Mouse (Mus musculus) liver, embryonic 16.5 days (tissue): ENCODE results near the gene Banp. TPM values are rescaled to one million over a fixed set of nuclear protein-coding genes. Genes with fewer than 3 reads are reported as not detected.

Experiments used
- ATAC-seq: fragments of 200-750 bp; cut with Nextera tagmentation; 2 replicates; pipeline ENCODE4 v1.8.0; 2017; ENCODE audit warnings: low read depth, mild to moderate bottlenecking, moderate number of reproducible peaks, moderate library complexity
- H3K27ac ChIP-seq: fragments of 300-500 bp; sonication (generic); 2 replicates; pipeline ENCODE4 v1.5.1; 2014; ENCODE audit warnings: mild to moderate bottlenecking, low read length
- H3K27me3 ChIP-seq: fragments of 300-500 bp; sonication (generic); 2 replicates; pipeline ENCODE4 v1.6.1; 2014; ENCODE audit warnings: low read depth, low read length, mixed read lengths; ENCODE audit not compliant: control insufficient read depth, insufficient read depth
- H3K36me3 ChIP-seq: fragments of 300-500 bp; sonication (generic); 2 replicates; pipeline ENCODE4 v1.6.1; 2014; ENCODE audit warnings: mild to moderate bottlenecking; ENCODE audit not compliant: control insufficient read depth, insufficient read depth
- H3K4me1 ChIP-seq: fragments of 300-500 bp; sonication (generic); 2 replicates; pipeline ENCODE4 v1.6.1; 2014; ENCODE audit warnings: low read depth, low read length, mixed read lengths; ENCODE audit not compliant: control insufficient read depth
- H3K4me2 ChIP-seq: fragments of 300-500 bp; sonication (generic); 2 replicates; pipeline ENCODE4 v1.6.1; 2014; ENCODE audit warnings: low read depth, low read length, mixed read lengths
- H3K4me3 ChIP-seq: fragments of 300-500 bp; sonication (generic); 2 replicates; pipeline ENCODE4 v1.5.1; 2014; ENCODE audit warnings: low read depth, mild to moderate bottlenecking, low read length
- H3K9ac ChIP-seq: fragments of 300-500 bp; sonication (generic); 2 replicates; pipeline ENCODE4 v1.6.1; 2014; ENCODE audit warnings: low read depth, low read length
- H3K9me3 ChIP-seq: fragments of 300-500 bp; sonication (generic); replicated peaks from 2 replicates; pipeline ENCODE4 v1.6.1; 2016; ENCODE audit warnings: low read length; ENCODE audit not compliant: control insufficient read depth
- WGBS: fragments of 180-500 bp; shearing (Covaris S2); extraction: QIAGEN DNeasy Blood & Tissue Kit; methylation state at CpG from one replicate; pipeline ENCODE4 v1.1.7; 2014; ENCODE audit not compliant: insufficient replicate concordance; 5-methylcytosine and 5-hydroxymethylcytosine counted together
- polyA plus RNA-seq: library from polyadenylated mRNA; unstranded; fragments of >200 nt; fragmentation: Nextera tagmentation; extraction: Ambion mirVana; gene quantifications from 2 replicates; pipeline ENCODE4 v1.2.1, GENCODE M21; 2015

Gene Banp
- polyA plus RNA-seq, 1 experiment from 2014 or later = 20.2 TPM

DNA sequence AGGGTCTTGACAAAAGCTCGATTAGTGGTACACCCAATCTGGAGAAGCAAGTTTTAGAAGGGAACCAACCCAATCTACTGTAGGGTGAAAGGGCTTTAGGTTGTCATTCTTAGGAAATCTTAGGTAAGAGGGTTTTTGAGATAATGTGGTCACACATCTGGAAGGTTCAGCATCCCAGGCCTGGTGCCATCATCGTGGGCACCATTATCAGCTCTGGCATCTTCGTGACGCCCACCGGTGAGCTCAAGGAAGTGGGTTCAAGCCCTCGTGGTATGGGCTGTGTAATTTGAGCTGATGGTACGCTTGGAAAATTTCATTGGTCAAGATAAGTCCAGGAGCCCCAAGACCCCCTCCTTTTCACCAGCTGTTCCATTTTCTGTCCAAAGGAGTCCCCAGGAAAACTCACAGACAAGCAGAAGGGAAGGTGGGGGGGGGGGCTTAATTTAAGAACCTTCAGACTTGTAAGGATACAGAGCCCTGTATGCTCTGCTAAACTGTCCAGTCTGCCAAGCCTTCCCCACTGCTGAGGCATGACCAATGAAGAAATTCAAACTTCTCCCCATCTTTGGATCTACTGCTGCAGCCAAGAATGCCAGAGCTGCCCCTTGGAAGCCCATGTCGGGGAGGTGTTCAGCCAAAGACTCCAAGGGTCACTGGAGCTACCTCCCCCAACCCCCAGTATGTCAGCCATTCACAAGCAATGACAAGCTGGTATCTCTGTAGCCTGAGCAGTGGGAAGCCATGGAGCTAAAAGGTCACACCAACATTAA, 41.0 kb upstream of the Banp start:
- Histone ChIP-seq H3K4me3 (peak overlapping the region; percentile 93), H3K36me3 (peaks cover 3% of the 10 kb centered on the region; the same call in 1 of the 2 replicates), H3K27ac (no peak overlapping the region), H3K27me3 (no peaks in the 10 kb centered on the region), H3K9me3 (no peaks in the 10 kb centered on the region), H3K4me2 (peak overlapping the region; percentile 94), H3K4me1 (peaks cover 61% of the 10 kb centered on the region), H3K9ac (peak overlapping the region; percentile 22; the same call in 1 of the 2 replicates)
- 22% methylated on average over 8 of the region's 8 CpGs for WGBS
- ATAC-seq = no peak

GRCm38 (mm10) chr8:121909148-121909541, 40.4 kb upstream of the Banp start:
- Histone ChIP-seq H3K27me3 (no peaks in the 10 kb centered on the region), H3K4me3 (no peak overlapping the region), H3K9ac (peak overlapping the region; percentile 22; the same call in 1 of the 2 replicates), H3K36me3 (no peaks in the 10 kb centered on the region), H3K9me3 (no peaks in the 10 kb centered on the region), H3K4me1 (peaks cover 55% of the 10 kb centered on the region), H3K4me2 (no peak overlapping the region), H3K27ac (no peak overlapping the region)
- no peak for ATAC-seq
- 45% methylated on average over 8 of the region's 8 CpGs for WGBS

DNA sequence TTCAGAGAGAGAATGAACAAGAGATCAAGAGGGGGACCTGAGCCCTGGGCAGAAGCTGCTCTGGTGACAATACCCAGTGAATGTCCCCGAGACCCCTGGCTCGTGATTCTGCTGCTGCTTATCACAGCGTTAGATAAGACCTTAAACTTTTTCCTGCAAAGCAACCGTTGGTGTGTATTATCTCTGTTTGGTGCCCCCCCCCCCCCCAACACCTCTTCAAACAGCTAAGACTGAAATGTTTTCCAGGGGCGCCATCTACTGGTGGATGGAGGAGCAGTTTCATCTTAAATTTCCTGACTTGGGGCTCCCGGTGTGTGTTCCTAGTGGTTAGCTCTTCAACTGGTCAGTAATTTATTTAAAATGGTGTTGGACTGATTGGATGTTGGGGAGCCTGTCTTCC, 39.9 kb upstream of the Banp start:
- Histone ChIP-seq H3K27me3 (no peaks in the 10 kb centered on the region), H3K4me2 (no peak overlapping the region)
- WGBS = 2% methylated on average over 6 of the region's 6 CpGs

DNA sequence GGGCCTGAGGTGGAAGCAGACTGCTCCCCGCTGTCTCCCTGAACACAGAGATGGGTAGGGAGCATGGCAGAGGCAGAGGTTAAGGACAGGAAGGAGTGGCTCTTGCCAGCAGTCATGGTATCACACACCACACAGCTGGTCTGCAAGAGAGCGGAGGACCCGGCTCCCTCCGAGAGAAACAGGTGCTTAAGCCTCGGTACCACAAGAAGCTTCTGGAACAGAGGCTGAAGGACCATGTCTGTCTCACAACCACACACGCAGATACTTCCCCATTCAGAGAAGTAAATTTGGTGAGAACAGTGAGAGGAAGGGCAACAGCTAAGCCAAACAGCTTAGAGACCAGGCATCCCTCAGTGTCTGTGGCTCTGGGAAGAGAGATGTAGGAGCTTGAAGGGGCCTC, 38.1 kb upstream of the Banp start:
- Histone ChIP-seq H3K27ac (no peak overlapping the region), H3K9ac (no peak overlapping the region), H3K9me3 (no peaks in the 10 kb centered on the region), H3K4me3 (no peak overlapping the region), H3K4me1 (peaks cover 38% of the 10 kb centered on the region), H3K27me3 (no peaks in the 10 kb centered on the region), H3K36me3 (no peaks in the 10 kb centered on the region), H3K4me2 (no peak overlapping the region)
- WGBS = 70% methylated on average over 6 of the region's 6 CpGs
- ATAC-seq = no peak

More for the DNA sequence above, 39.9 kb upstream of the Banp start:
- Histone ChIP-seq H3K4me3 (no peak overlapping the region), H3K36me3 (no peaks in the 10 kb centered on the region), H3K4me1 (peaks cover 50% of the 10 kb centered on the region), H3K9ac (no peak overlapping the region), H3K27ac (no peak overlapping the region), H3K9me3 (no peaks in the 10 kb centered on the region)
- no peak for ATAC-seq

GRCm38 (mm10) chr8:121911987-121912386, 37.6 kb upstream of the Banp start:
- H3K36me3 ChIP-seq = no peaks in the 10 kb centered on the region
- no peak overlapping the region for H3K27ac ChIP-seq

GRCm38 (mm10) chr8:121912831-121913230, 36.7 kb upstream of the Banp start:
- Histone ChIP-seq H3K4me2 (no peak overlapping the region), H3K9ac (no peak overlapping the region), H3K4me1 (peaks cover 33% of the 10 kb centered on the region), H3K9me3 (no peaks in the 10 kb centered on the region), H3K36me3 (no peaks in the 10 kb centered on the region), H3K27ac (no peak overlapping the region), H3K4me3 (no peak overlapping the region), H3K27me3 (no peaks in the 10 kb centered on the region)
- peak; percentile 49 for ATAC-seq
- WGBS = 46% methylated on average over 3 of the region's 3 CpGs

More at GRCm38 (mm10) chr8:121911987-121912386, 37.6 kb upstream of the Banp start:
- WGBS = 66% methylated on average over 7 of the region's 7 CpGs
- H3K27me3 ChIP-seq = no peaks in the 10 kb centered on the region
- ATAC-seq = no peak
- no peak overlapping the region for H3K4me2 ChIP-seq
- no peaks in the 10 kb centered on the region for H3K9me3 ChIP-seq
- H3K9ac ChIP-seq = no peak overlapping the region
- no peak overlapping the region for H3K4me3 ChIP-seq
- H3K4me1 ChIP-seq = peaks cover 35% of the 10 kb centered on the region

DNA sequence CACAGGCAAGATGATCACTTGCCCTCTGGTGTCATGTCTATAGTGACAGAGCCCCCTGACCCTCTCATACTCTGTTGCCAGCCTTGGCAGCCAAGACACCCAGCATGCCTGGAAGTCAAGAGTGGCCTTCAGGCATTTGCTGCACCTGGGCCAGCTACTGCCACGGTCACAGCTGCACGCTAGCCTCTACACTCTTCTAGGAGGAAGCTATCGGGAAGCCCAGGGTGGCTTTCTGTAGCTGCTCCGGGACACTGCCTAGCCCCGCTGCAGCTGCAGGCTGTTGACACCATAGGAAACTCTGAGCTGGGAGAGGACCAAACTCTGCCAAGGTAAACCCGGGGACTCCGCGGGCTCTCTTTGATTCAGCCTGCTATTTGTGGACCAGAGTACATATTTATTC, 36.2 kb upstream of the Banp start:
- H3K27ac ChIP-seq = no peak overlapping the region
- no peaks in the 10 kb centered on the region for H3K36me3 ChIP-seq
- no peak overlapping the region for H3K4me3 ChIP-seq
- no peak overlapping the region for H3K4me2 ChIP-seq
- no peak overlapping the region for H3K9ac ChIP-seq
- H3K9me3 ChIP-seq = no peaks in the 10 kb centered on the region
- H3K4me1 ChIP-seq = peaks cover 28% of the 10 kb centered on the region
- ATAC-seq = no peak
- no peaks in the 10 kb centered on the region for H3K27me3 ChIP-seq
- WGBS = 61% methylated on average over 8 of the region's 8 CpGs

GRCm38 (mm10) chr8:121919158-121919557, 30.4 kb upstream of the Banp start:
- Histone ChIP-seq H3K4me2 (no peak overlapping the region), H3K4me1 (no peaks in the 10 kb centered on the region), H3K36me3 (no peaks in the 10 kb centered on the region), H3K9ac (no peak overlapping the region), H3K4me3 (no peak overlapping the region), H3K9me3 (no peaks in the 10 kb centered on the region), H3K27ac (no peak overlapping the region), H3K27me3 (no peaks in the 10 kb centered on the region)
- 54% methylated on average over 4 of the region's 4 CpGs for WGBS
- no peak for ATAC-seq

DNA sequence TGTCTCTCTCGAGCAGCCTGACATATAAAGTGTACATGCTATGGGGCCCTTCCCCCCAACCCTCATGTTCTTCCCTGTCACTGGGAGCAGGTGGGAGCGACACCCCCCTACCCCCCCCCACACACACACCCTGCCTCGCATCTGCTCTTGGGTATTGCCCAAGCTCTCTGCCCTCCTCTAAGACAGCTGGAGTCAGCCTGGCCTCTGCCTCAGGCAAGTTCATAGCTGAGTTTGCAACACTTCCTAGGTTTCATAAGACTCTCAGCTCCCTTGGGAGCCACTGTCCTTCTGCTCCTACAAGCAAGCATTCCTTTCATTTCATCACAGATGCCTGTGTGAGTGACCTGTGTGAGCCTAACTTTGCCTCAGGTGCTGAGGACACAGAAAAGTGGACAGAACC, 29.8 kb upstream of the Banp start:
- H3K4me1 ChIP-seq = no peaks in the 10 kb centered on the region
- no peaks in the 10 kb centered on the region for H3K36me3 ChIP-seq
- H3K4me2 ChIP-seq = no peak overlapping the region
- no peak overlapping the region for H3K27ac ChIP-seq
- no peaks in the 10 kb centered on the region for H3K27me3 ChIP-seq
- no peaks in the 10 kb centered on the region for H3K9me3 ChIP-seq
- 49% methylated on average over 3 of the region's 3 CpGs for WGBS
- no peak overlapping the region for H3K4me3 ChIP-seq
- ATAC-seq = no peak
- H3K9ac ChIP-seq = no peak overlapping the region
